11 mouse cellular contexts compared by ENCODE assay signal in the genomic region with DNA sequence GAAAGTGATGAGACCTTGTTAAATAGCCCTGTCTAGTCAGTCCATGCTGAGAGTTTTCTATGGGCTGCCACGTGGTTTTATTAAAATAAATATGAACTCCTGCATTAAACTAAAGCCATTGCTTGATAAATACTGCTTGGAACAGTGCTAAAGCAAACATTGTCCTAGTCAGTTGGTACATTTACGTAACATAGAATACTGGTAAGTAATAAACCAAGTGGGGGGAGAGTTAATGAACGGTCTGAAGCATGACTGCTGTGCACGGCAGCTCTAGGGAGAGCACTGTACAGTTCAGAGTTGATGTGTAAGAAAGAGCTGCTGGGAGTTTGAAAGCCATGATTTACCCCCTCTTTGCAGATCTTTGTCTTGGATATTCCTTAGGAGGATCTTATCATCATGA. TPM values are rescaled to one million over a fixed set of nuclear protein-coding genes. Genes with fewer than 3 reads are reported as not detected.
DNase-seq lines count a peak whose midpoint lies in the region; ATAC-seq lines count a peak whose summit lies in the region.
"Had no signal": no experiment of that assay in that cellular context is flagged by ENCODE, and none has a peak within 500 bp of the region (broad histone marks: within the 10 kb centered on the region; RNA-seq: fewer than 3 reads in every experiment).

No protein-coding gene starts in this region.

- no peak for DNase-seq in liver
- no peak for DNase-seq in hindbrain, embryonic 14.5 days (ENCODE audit: low spot score)
- no peak for DNase-seq in thymus, adult 18-20 months
- no peak for DNase-seq in cerebellum, postnatal 10 days
- DNase-seq in cerebellum, adult 9-11 months, result no peak
- DNase-seq: adrenal gland, postnatal 25 days; cerebellum, adult 11-12 months; heart, postnatal 4 days had no signal

- no peak overlapping the region for H3K4me2 ChIP-seq in liver, embryonic 16.5 days (ENCODE audit: low read depth, low read length)
- no peak overlapping the region; the same call in 1 of the 2 replicates for H3K4me2 ChIP-seq in forebrain, embryonic 12.5 days
- no peak overlapping the region for H3K4me2 ChIP-seq in hindbrain, embryonic 14.5 days (replicated peaks)
- no peak overlapping the region for H3K4me2 ChIP-seq in neural tube, embryonic 13.5 days

- no peaks in the 10 kb centered on the region for H3K9me3 ChIP-seq in liver, embryonic 16.5 days (replicated peaks; ENCODE audit: control insufficient read depth, low read length)
- H3K9me3 ChIP-seq in forebrain, embryonic 12.5 days, result no peaks in the 10 kb centered on the region
- H3K9me3 ChIP-seq in hindbrain, embryonic 14.5 days (ENCODE audit: control insufficient read depth, low read length), result no peaks in the 10 kb centered on the region
- H3K9me3 ChIP-seq in neural tube, embryonic 13.5 days, result no peaks in the 10 kb centered on the region

- H3K27me3 ChIP-seq in liver, embryonic 16.5 days (ENCODE audit: control insufficient read depth, insufficient read depth, low read depth, low read length), result no peaks in the 10 kb centered on the region
- H3K27me3 ChIP-seq in forebrain, embryonic 12.5 days, result no peaks in the 10 kb centered on the region
- no peaks in the 10 kb centered on the region for H3K27me3 ChIP-seq in hindbrain, embryonic 14.5 days (ENCODE audit: control insufficient read depth, insufficient read depth, low read length)
- H3K27me3 ChIP-seq in neural tube, embryonic 13.5 days, result no peaks in the 10 kb centered on the region

- H3K36me3 ChIP-seq in liver, embryonic 16.5 days (ENCODE audit: control insufficient read depth, insufficient read depth), result no peaks in the 10 kb centered on the region
- H3K36me3 ChIP-seq in forebrain, embryonic 12.5 days (replicated peaks), result no peaks in the 10 kb centered on the region
- no peaks in the 10 kb centered on the region for H3K36me3 ChIP-seq in hindbrain, embryonic 14.5 days (replicated peaks; ENCODE audit: control insufficient read depth, insufficient read depth)
- H3K36me3 ChIP-seq in neural tube, embryonic 13.5 days, result no peaks in the 10 kb centered on the region

- 58% methylated on average over 4 of the region's 4 CpGs for WGBS in liver, embryonic 16.5 days (ENCODE audit: insufficient replicate concordance)
- 44% methylated on average over 4 of the region's 4 CpGs for WGBS in forebrain, embryonic 12.5 days
- WGBS in hindbrain, embryonic 14.5 days, result 35% methylated on average over 4 of the region's 4 CpGs
- WGBS in neural tube, embryonic 13.5 days, result 29% methylated on average over 4 of the region's 4 CpGs

- H3K27ac ChIP-seq in liver, embryonic 16.5 days (ENCODE audit: low read length), result peak overlapping the region; percentile 21
- H3K27ac ChIP-seq in forebrain, embryonic 12.5 days, result peak overlapping the region; percentile 90
- H3K27ac ChIP-seq in hindbrain, embryonic 14.5 days, result peak overlapping the region; percentile 60
- peak overlapping the region; percentile 74 for H3K27ac ChIP-seq in neural tube, embryonic 13.5 days (replicated peaks)

- ATAC-seq in liver, embryonic 16.5 days (ENCODE audit: low read depth), result peak; percentile 56
- no peak for ATAC-seq in forebrain, embryonic 12.5 days (ENCODE audit: low FRiP score)
- no peak for ATAC-seq in hindbrain, embryonic 14.5 days (ENCODE audit: low FRiP score)
- ATAC-seq in neural tube, embryonic 13.5 days (ENCODE audit: low read depth), result no peak

- H3K4me3 ChIP-seq in liver, embryonic 16.5 days (ENCODE audit: low read depth, low read length), result no peak overlapping the region
- no peak overlapping the region for H3K4me3 ChIP-seq in forebrain, embryonic 12.5 days (replicated peaks)
- H3K4me3 ChIP-seq in hindbrain, embryonic 14.5 days (replicated peaks; ENCODE audit: low read length), result no peak overlapping the region
- no peak overlapping the region for H3K4me3 ChIP-seq in neural tube, embryonic 13.5 days

- H3K4me1 ChIP-seq in liver, embryonic 16.5 days (ENCODE audit: control insufficient read depth, low read depth, low read length), result peaks cover 3% of the 10 kb centered on the region
- H3K4me1 ChIP-seq in forebrain, embryonic 12.5 days, result peaks cover 54% of the 10 kb centered on the region
- H3K4me1 ChIP-seq in hindbrain, embryonic 14.5 days (replicated peaks; ENCODE audit: control insufficient read depth, insufficient read depth, low read length), result peaks cover 26% of the 10 kb centered on the region
- H3K4me1 ChIP-seq in neural tube, embryonic 13.5 days (replicated peaks), result peaks cover 40% of the 10 kb centered on the region

- H3K9ac ChIP-seq in liver, embryonic 16.5 days (ENCODE audit: low read depth, low read length), result no peak overlapping the region
- no peak overlapping the region for H3K9ac ChIP-seq in forebrain, embryonic 12.5 days
- no peak overlapping the region for H3K9ac ChIP-seq in hindbrain, embryonic 14.5 days
- no peak overlapping the region for H3K9ac ChIP-seq in neural tube, embryonic 13.5 days

RNA-seq across cellular contexts. Expression of gene Psmd6, which starts 49.3 kb away (rescaled TPM):
- 101 and 108 TPM in 2 replicates for polyA plus RNA-seq in liver, embryonic 16.5 days (2015; fragmentation: Nextera tagmentation; extraction: Ambion mirVana)
- 292 TPM in 2 replicates for polyA plus RNA-seq in forebrain, embryonic 12.5 days (2016; fragmentation: Nextera tagmentation; extraction: Ambion mirVana)
- polyA plus RNA-seq in hindbrain, embryonic 14.5 days (2014; fragmentation: Nextera tagmentation; extraction: Ambion mirVana), result 257 and 260 TPM in 2 replicates
- polyA plus RNA-seq in neural tube, embryonic 13.5 days (2015; fragmentation: Nextera tagmentation; extraction: Ambion mirVana), result 288 and 313 TPM in 2 replicates

Comparison
In these comparisons a context has a peak if more than half of its experiments do, and no peak if none do; other contexts are left out.
1. H3K27ac ChIP-seq: peak in every context shown above with its lines; median percentile 90 in forebrain, embryonic 12.5 days; 74 in neural tube, embryonic 13.5 days; 60 in hindbrain, embryonic 14.5 days; 21 in liver, embryonic 16.5 days.